Mouse (Mus musculus): ENCODE measurements around the gene Ccdc71l. TPM values are rescaled to one million over a fixed set of nuclear protein-coding genes. Genes with fewer than 3 reads are reported as not detected.
A peak's percentile ranks its signal among the peaks of the same experiment; 100 is the strongest.

Gene Ccdc71l
- total RNA-seq (2021): 10 to 100 TPM; 14.4 to 16.4 TPM
- long read RNA-seq, experiment 1, full-length matches to known transcripts: 33 of 33 reads
- long read RNA-seq, experiment 1, partial matches to known transcripts: 0 of 33 reads
- long read RNA-seq, experiment 1, other reads (novel, unspliced or antisense): 0 of 33 reads
- long read RNA-seq, experiment 2, full-length matches to known transcripts: 17 of 17 reads
- long read RNA-seq, experiment 2, partial matches to known transcripts: 0 of 17 reads
- long read RNA-seq, experiment 2, other reads (novel, unspliced or antisense): 0 of 17 reads

GRCm38 (mm10) chr12:32378528-32379295, at the start of gene Ccdc71l:
Gene Ccdc71l (plus strand): TSS chr12:32378704.
- DNase-seq: peak; percentile 81 to 91

GRCm38 (mm10) chr12:32339078-32339477, 39.4 kb upstream of the Ccdc71l start:
- DNase-seq: no peak

- DNase-seq: no peak
Observed at GRCm38 (mm10) chr12:32343487-32343886, 35.0 kb upstream of the Ccdc71l start.

GRCm38 (mm10) chr12:32346121-32346520, 32.4 kb upstream of the Ccdc71l start:
- no peak for DNase-seq

- no peak for DNase-seq
Observed at GRCm38 (mm10) chr12:32348493-32348892, 30.0 kb upstream of the Ccdc71l start.

- DNase-seq: no peak
Observed at GRCm38 (mm10) chr12:32351874-32352273, 26.6 kb upstream of the Ccdc71l start.

GRCm38 (mm10) chr12:32379296-32379725, 807 bp downstream of the Ccdc71l start:
- peak; percentile 90 to 93 for DNase-seq

- no peak for DNase-seq
Observed at GRCm38 (mm10) chr12:32379731-32380130, 1.2 kb downstream of the Ccdc71l start.

- no peak for DNase-seq
Observed at GRCm38 (mm10) chr12:32380457-32380856, 2.0 kb downstream of the Ccdc71l start.

- no peak for DNase-seq
Observed at GRCm38 (mm10) chr12:32381011-32381410, 2.5 kb downstream of the Ccdc71l start.

GRCm38 (mm10) chr12:32419537-32419936, 41.0 kb downstream of the Ccdc71l start:
- DNase-seq: no peak

- no peak for DNase-seq
Observed at GRCm38 (mm10) chr12:32427832-32428231, 49.3 kb downstream of the Ccdc71l start.

- DNase-seq: no peak
Observed at GRCm38 (mm10) chr12:32431004-32431403, 52.5 kb downstream of the Ccdc71l start.

Other genes starting within 250 kb of the Ccdc71l start
- 1 to 10 TPM; 1.8 to 2.2 TPM for gene Pik3cg, start 170.0 kb upstream of the Ccdc71l start, total RNA-seq (2021)